Mouse (Mus musculus) embryonic facial prominence, embryonic 11.5 days (tissue): Measurements from ENCODE around the gene Fhl3. TPM values are rescaled to one million over a fixed set of nuclear protein-coding genes. Genes with fewer than 3 reads are reported as not detected.

Source experiments
- ATAC-seq: fragments of 200-750 bp; cut with Nextera tagmentation; replicated peaks from 2 replicates; pipeline ENCODE4 v1.8.0; 2017; ENCODE audit warnings: low read depth; ENCODE audit not compliant: insufficient number of reproducible peaks, low FRiP score, low TSS enrichment
- DNase-seq: peaks from one replicate; pipeline ENCODE4 v3.0.0-alpha.2; 2015; ENCODE audit warnings: low spot score
- H3K27ac ChIP-seq: fragments of 300-500 bp; sonication (generic); replicated peaks from 2 replicates; pipeline ENCODE4 v1.5.1; 2014; ENCODE audit warnings: mild to moderate bottlenecking, low read depth, low read length, control low read depth
- H3K27me3 ChIP-seq: fragments of 300-500 bp; sonication (generic); 2 replicates; pipeline ENCODE4 v1.6.1; 2014; ENCODE audit warnings: mild to moderate bottlenecking, low read length, moderate library complexity, mixed read lengths; ENCODE audit not compliant: control insufficient read depth, insufficient read depth
- H3K36me3 ChIP-seq: fragments of 300-500 bp; sonication (generic); replicated peaks from 2 replicates; pipeline ENCODE4 v1.6.1; 2014; ENCODE audit warnings: low read depth, mild to moderate bottlenecking, low read length, moderate library complexity, mixed read lengths; ENCODE audit not compliant: control insufficient read depth, insufficient read depth
- H3K4me1 ChIP-seq: fragments of 300-500 bp; sonication (generic); 2 replicates; pipeline ENCODE4 v1.6.1; 2014; ENCODE audit warnings: low read length, mixed read lengths; ENCODE audit not compliant: control insufficient read depth, insufficient read depth
- H3K4me2 ChIP-seq: fragments of 300-500 bp; sonication (generic); 2 replicates; pipeline ENCODE4 v1.6.1; 2014; ENCODE audit warnings: low read depth, mild to moderate bottlenecking, control low read depth, low read length, moderate library complexity
- H3K4me3 ChIP-seq: fragments of 300-500 bp; sonication (generic); 2 replicates; pipeline ENCODE4 v1.5.1; 2014; ENCODE audit warnings: low read depth, low read length, control low read depth
- H3K9ac ChIP-seq: fragments of 300-500 bp; sonication (generic); replicated peaks from 2 replicates; pipeline ENCODE4 v1.6.1; 2014; ENCODE audit warnings: mild to moderate bottlenecking, control low read depth, low read length
- H3K9me3 ChIP-seq: fragments of 300-500 bp; sonication (generic); replicated peaks from 2 replicates; pipeline ENCODE4 v1.6.1; 2016; ENCODE audit warnings: mild to moderate bottlenecking, low read length, inconsistent platforms, mixed read lengths; ENCODE audit not compliant: control insufficient read depth
- WGBS: fragments of 180-500 bp; shearing (Covaris S2); extraction: QIAGEN DNeasy Blood & Tissue Kit; methylation state at CpG from one replicate; pipeline ENCODE4 v1.1.7; 2014; 5-methylcytosine and 5-hydroxymethylcytosine counted together
- polyA plus RNA-seq: library from polyadenylated mRNA; unstranded; fragments of >200 nt; fragmentation: Nextera tagmentation; extraction: Ambion mirVana; gene quantifications from 2 replicates; pipeline ENCODE4 v1.2.1, GENCODE M21; 2014

The Fhl3 gene
- polyA plus RNA-seq, 1 experiment from 2014 or later, result 10.7 TPM

- WGBS, result 97% methylated on average over 8 of the region's 8 CpGs
- no peak overlapping the region for H3K27ac ChIP-seq
- H3K36me3 ChIP-seq, result no peaks in the 10 kb centered on the region
- H3K9me3 ChIP-seq, result no peaks in the 10 kb centered on the region
- no peak overlapping the region for H3K4me2 ChIP-seq
- H3K4me3 ChIP-seq, result no peak overlapping the region
- no peaks in the 10 kb centered on the region for H3K27me3 ChIP-seq
- no peak overlapping the region for H3K9ac ChIP-seq
- DNase-seq (no peak), ATAC-seq (no peak)
- no peaks in the 10 kb centered on the region for H3K4me1 ChIP-seq
Observed at GRCm38 (mm10) chr4:124685453-124685852, 15.0 kb upstream of the Fhl3 start.

GRCm38 (mm10) chr4:124685897-124686402 is 14.6 kb upstream of the Fhl3 start:
- no peak overlapping the region for H3K4me3 ChIP-seq
- H3K4me1 ChIP-seq, result no peaks in the 10 kb centered on the region
- no peak overlapping the region for H3K9ac ChIP-seq
- no peaks in the 10 kb centered on the region for H3K36me3 ChIP-seq
- DNase-seq (no peak), ATAC-seq (no peak)
- H3K27me3 ChIP-seq, result no peaks in the 10 kb centered on the region
- H3K27ac ChIP-seq, result no peak overlapping the region
- no peaks in the 10 kb centered on the region for H3K9me3 ChIP-seq
- WGBS, result 89% methylated on average over 8 of the region's 8 CpGs
- H3K4me2 ChIP-seq, result no peak overlapping the region

GRCm38 (mm10) chr4:124691455-124691854 is 9.0 kb upstream of the Fhl3 start:
- Histone ChIP-seq H3K27ac (no peak overlapping the region), H3K9ac (no peak overlapping the region), H3K36me3 (no peaks in the 10 kb centered on the region), H3K4me1 (peaks cover 3% of the 10 kb centered on the region), H3K4me2 (no peak overlapping the region), H3K4me3 (no peak overlapping the region), H3K9me3 (no peaks in the 10 kb centered on the region), H3K27me3 (peaks cover 3% of the 10 kb centered on the region; the same call in 1 of the 2 replicates)
- ATAC-seq, result no peak
- WGBS, result 90% methylated on average over 8 of the region's 8 CpGs
- no peak for DNase-seq

- Histone ChIP-seq H3K4me2 (peak overlapping the region; percentile 56), H3K27ac (no peak overlapping the region), H3K4me3 (peak overlapping the region; percentile 63), H3K27me3 (peaks cover 3% of the 10 kb centered on the region; the same call in 1 of the 2 replicates), H3K36me3 (no peaks in the 10 kb centered on the region), H3K9me3 (no peaks in the 10 kb centered on the region), H3K4me1 (peaks cover 3% of the 10 kb centered on the region), H3K9ac (peak overlapping the region; percentile 65)
- ATAC-seq (no peak), DNase-seq (no peak)
- WGBS, result 81% methylated on average over 3 of the region's 3 CpGs
Observed at GRCm38 (mm10) chr4:124692416-124692861, 8.1 kb upstream of the Fhl3 start.

GRCm38 (mm10) chr4:124693135-124693894 is 7.2 kb upstream of the Fhl3 start, which contains the start of gene Utp11:
TSS of gene Utp11 (minus strand) at chr4:124693600.
- Histone ChIP-seq H3K9me3 (no peaks in the 10 kb centered on the region), H3K27ac (peak within 1 kb of the TSS; percentile 2; the same call in 1 of the 2 replicates), H3K27me3 (peaks cover 3% of the 10 kb centered on the region; the same call in 1 of the 2 replicates), H3K9ac (peak within 1 kb of the TSS; percentile 65), H3K4me3 (peak within 1 kb of the TSS; percentile 63), H3K4me1 (peaks cover 3% of the 10 kb centered on the region), H3K36me3 (no peaks in the 10 kb centered on the region), H3K4me2 (peak within 1 kb of the TSS; percentile 56)
- DNase-seq, result peak; percentile 96
- ATAC-seq, result peak; percentile 92
- WGBS, result under 1% methylated on average over 43 of the region's 43 CpGs

- no peak for DNase-seq
- Histone ChIP-seq H3K27me3 (peaks cover 3% of the 10 kb centered on the region; the same call in 1 of the 2 replicates), H3K9ac (no peak overlapping the region), H3K36me3 (no peaks in the 10 kb centered on the region), H3K4me1 (peaks cover 3% of the 10 kb centered on the region), H3K27ac (no peak overlapping the region), H3K4me3 (no peak overlapping the region), H3K4me2 (no peak overlapping the region), H3K9me3 (no peaks in the 10 kb centered on the region)
- no peak for ATAC-seq
- WGBS, result 89% methylated on average over 2 of the region's 2 CpGs
Observed at GRCm38 (mm10) chr4:124694572-124694971, 5.9 kb upstream of the Fhl3 start.

- Histone ChIP-seq H3K9ac (peak overlapping the region; percentile 3; the same call in 1 of the 2 replicates), H3K27ac (no peak overlapping the region), H3K4me3 (no peak overlapping the region), H3K9me3 (no peaks in the 10 kb centered on the region), H3K36me3 (no peaks in the 10 kb centered on the region), H3K4me2 (no peak overlapping the region), H3K27me3 (peaks cover 3% of the 10 kb centered on the region; the same call in 1 of the 2 replicates), H3K4me1 (peaks cover 3% of the 10 kb centered on the region)
- WGBS, result 14% methylated on average over 18 of the region's 18 CpGs
- DNase-seq (no peak), ATAC-seq (no peak)
Observed at GRCm38 (mm10) chr4:124695786-124696516, 4.5 kb upstream of the Fhl3 start.
